Mouse (Mus musculus) induced T-regulatory cell, adult 2 months (primary cell): ENCODE results near the gene Rnf114.

Experiments used
- DNase-seq: peaks from one replicate; pipeline ENCODE4 v3.0.0-alpha.2; 2012; ENCODE audit warnings: low read depth

Rnf114 gene

GRCm38 (mm10) chr2:167540477-167541110 is 48.1 kb downstream of the Rnf114 start:
- DNase-seq, result no peak

GRCm38 (mm10) chr2:167541324-167541723 is 48.9 kb downstream of the Rnf114 start:
- DNase-seq, result no peak

DNA sequence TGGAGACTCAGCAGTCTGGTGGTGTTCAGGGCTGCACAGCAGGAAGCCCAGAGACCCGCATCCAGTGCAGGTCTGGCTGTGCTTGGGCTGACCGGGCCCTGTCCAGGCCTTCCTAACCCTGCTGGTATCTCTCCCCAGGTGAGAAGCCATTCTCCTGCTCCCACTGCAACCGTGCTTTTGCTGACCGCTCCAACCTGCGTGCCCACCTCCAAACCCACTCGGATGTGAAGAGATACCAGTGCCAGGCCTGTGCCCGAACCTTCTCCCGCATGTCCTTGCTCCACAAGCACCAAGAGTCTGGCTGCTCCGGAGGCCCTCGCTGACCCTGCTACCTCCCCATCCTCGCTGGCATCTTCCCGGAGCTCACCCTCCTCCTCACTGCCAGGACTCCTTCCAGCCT is 49.3 kb downstream of the Rnf114 start:
- DNase-seq, result no peak

- no peak for DNase-seq
These were observed 49.9 kb downstream of the Rnf114 start for GRCm38 (mm10) chr2:167542361-167542760.

DNA sequence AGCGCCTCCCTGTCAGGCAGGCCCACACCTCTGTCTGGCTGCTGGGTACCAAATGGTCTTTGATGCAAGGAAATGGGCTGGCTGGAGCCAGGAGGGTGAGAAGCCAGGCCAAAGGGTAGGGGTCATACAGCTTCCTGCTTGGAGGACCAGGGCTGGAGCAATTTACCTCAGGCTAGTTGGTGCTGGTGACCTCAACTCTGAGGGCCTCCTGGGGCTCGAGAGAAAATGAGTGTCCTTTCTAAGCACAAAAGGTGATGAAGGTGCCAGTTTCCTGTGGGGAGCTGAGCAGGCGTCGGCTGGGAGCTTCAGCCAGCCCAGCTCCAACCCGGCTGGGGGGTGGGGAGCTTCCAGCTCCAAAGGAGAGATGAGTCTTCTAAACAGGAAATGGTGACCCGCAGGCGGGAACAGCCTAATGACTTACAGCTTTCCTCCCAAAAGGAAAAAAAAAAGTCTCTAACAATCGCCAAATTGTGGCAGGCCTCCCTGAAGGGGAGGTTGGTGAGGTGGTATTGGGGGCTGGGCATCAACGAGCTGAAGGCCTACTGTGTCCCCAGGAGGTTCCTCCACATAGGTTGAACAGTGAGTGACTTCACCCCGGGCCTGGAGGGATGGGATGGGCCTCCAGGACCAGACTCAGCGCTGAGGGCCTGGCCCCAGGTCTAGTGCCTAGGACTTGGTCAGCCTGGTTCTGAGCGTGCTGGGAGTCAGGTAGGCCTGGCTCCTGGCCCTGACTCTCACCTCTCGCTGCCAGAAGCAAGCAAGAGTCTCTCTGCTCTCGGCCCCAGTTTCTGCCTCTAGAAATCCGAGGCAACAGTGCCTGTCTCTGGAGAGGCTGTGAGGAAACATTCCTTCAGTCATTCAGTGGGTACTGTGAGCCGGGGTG is 50.9 kb downstream of the Rnf114 start:
- no peak for DNase-seq

DNA sequence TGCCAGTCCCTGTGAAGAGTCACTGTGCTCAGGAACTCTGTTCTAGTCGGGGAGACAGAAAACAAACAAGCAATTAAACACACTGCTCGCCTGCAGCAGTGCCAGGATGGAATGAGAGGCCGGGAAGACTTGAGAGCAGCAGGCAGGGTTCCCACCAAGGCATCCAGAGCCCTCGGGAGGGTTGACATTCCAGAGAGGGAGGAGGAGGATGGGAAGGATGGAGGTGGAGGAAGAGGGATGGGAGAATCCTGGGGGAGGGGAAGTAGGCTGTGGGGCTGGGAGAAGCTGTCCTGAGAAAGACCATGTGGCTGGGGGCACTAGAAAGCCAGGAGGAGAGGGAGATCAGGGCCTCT is 51.5 kb downstream of the Rnf114 start:
- no peak for DNase-seq

DNA sequence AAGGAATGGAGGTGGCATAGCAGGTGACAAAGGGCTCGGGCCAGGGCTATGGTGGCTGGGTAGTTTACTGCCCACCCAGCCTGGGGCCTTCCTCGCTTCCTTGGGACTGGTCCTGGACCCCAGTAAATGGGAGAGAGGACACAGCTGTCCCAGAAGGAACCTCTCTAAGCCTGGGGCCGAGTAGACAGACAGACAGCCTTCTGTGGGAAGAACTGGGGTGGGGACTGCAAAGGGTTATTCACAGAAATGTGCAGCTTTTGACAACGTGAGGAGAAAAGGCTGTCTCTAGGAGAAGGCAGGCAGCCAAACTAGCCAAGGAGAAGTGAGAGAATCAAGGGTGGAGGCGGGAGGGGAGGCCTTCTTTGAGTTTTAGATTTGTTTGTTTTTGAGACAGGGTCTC is 52.0 kb downstream of the Rnf114 start:
- DNase-seq, result no peak

GRCm38 (mm10) chr2:167546447-167547195 is 54.2 kb downstream of the Rnf114 start:
- no peak for DNase-seq

DNA sequence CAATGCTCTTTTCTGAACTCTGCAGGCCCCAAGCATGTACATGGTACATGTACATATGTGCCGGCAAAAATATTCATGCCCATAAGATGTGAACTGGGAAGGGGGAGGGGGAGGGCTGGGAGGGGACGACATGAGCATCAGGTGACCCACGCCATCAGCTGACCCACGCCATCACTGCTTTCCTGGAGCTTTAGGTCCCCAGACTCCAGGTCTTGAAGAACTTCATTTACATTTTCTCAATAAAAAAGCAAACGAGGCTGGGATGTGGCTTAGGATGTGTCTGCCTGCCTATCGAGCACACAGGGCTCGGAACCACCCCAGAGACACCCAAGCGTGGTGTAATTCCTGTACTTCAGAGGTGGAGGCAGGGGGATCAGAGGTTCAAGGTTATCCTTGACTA is 55.0 kb downstream of the Rnf114 start:
- DNase-seq, result no peak

DNA sequence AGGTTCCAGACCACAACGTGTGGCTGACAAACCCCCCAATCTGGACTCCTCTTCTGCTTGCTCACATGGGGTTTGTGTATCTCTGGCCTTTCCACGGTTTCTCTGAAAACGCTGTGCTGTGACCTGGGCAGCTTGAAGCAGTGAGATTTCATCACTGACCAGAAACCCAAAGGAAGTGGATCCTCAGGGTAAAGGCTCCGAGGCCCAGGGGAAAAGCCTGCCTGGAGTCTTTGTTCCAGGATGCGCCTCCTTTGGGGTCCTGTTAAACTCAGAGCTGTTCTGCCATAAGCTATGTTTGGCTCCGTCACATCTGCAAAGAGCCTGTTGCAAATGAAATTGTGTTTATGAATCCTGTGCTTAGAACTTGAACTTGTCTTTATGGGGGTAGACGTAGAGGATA is 56.5 kb downstream of the Rnf114 start:
- DNase-seq, result no peak

- no peak for DNase-seq
These were observed 58.0 kb downstream of the Rnf114 start for GRCm38 (mm10) chr2:167550341-167550854.

- DNase-seq, result no peak
These were observed 59.0 kb downstream of the Rnf114 start for GRCm38 (mm10) chr2:167551342-167551920.

DNA sequence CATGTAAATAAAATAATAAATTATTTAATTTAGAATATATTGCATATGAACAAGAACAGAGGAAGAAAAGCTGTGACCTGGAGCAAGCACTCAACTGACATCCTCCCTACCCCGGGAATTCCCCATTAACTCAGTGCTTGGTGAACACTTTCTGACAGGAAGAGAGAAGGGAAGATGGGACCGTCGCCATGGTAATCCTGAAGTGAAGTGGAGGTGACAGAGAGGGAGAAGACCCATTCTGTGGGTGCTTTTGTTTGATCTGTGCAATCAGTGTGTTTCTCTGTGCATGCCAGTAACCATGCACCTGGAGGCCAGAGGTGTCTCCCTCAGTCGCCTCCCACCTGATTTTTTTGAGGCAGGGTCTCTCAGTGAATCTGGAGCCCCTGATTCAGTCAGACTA is 59.8 kb downstream of the Rnf114 start:
- peak; percentile 34 for DNase-seq

GRCm38 (mm10) chr2:167552927-167553402 is 60.5 kb downstream of the Rnf114 start:
- DNase-seq, result no peak

GRCm38 (mm10) chr2:167555766-167556165 is 63.3 kb downstream of the Rnf114 start:
- peak; percentile 45 for DNase-seq

GRCm38 (mm10) chr2:167559413-167559812 is 67.0 kb downstream of the Rnf114 start:
- DNase-seq, result no peak

- DNase-seq, result no peak
These were observed 69.7 kb downstream of the Rnf114 start for GRCm38 (mm10) chr2:167562101-167562500.

DNA sequence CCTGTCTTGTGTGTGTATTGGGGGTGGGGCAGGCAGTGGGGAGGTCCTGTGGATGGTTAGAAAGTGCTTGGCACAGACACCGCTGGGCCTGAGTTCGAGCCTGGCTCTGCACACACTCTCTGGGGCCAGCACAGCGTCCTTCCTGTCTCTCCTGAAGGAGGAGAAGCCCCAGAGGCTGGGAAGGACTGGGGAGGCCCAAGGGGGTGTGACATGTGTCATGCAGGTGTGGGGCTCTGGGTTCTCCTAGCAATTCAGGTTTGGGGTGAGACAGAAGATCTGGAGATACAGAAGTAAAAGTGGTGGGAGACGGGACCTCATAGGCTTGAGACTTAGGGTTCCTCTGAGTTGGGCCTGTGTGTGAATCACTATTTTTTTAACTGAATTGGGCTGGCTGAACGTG is 70.6 kb downstream of the Rnf114 start:
- DNase-seq, result no peak

GRCm38 (mm10) chr2:167563703-167564102 is 71.3 kb downstream of the Rnf114 start:
- DNase-seq, result no peak

GRCm38 (mm10) chr2:167564551-167565311 is 72.3 kb downstream of the Rnf114 start:
- no peak for DNase-seq

DNA sequence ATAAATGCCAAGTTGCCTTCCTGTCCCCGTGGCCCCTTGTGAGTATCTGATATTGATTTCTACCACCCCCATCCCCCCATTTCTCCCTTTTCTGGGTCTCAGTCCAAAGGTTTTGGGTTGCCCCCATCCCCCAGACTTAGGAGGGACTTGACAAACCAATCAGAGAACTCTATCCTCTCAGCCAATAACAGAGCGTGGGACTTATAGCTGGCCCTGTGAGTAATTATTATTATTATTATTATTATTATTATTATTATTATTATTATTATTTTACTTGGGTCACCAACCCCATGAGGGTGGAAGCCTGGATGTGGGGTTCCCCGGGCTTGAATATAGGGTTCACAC is 72.8 kb downstream of the Rnf114 start:
- DNase-seq, result no peak

DNA sequence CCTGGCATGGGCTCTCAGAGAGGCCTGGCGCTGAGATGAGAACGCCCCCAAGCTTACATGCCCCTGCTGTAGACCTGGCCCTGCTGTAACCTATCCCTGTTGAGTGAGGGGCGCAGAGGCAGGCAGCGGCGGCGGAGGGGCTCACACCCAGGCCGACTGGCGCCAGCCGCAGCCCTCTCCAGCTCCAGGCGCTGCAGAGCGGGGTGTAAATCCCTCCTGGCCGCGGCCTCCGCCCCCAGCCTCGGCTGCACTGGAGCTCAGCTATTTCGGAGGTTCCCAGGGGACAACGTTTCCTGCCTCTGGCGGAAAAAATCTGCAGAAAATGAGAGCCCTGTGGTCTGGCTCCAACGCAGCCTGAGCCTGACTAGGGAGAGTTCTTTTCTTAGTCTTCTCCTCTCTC is 73.2 kb downstream of the Rnf114 start:
- DNase-seq, result no peak
